19 mouse cellular contexts compared by ENCODE assay signal in the genomic region with DNA sequence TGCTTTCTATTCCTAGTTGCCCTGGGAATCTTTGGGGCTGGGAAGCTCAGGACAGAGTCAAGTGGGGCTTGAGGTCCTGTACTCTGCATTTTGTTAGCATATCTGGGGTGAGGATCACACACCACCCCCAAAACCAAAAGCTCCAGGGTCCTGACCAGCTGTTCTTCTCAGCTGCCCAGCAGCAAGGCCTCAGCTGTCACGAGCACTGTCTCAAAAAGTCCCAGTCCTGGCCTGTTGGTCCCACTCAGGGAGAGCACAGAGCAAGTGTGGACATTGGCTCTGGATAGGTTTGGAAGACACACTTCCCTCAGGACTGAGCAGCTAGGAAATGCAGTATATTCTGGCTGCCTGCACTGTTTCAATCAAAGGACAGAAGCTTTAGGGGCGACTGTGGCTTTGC.
"Had no signal": no experiment of that assay in that cellular context is flagged by ENCODE, and none has a peak within 500 bp of the region (broad histone marks: within the 10 kb centered on the region; RNA-seq: fewer than 3 reads in every experiment).

No protein-coding gene starts in this region.

- H3K4me1 ChIP-seq: lung, embryonic 15.5 days; megakaryocyte, embryonic 14.5 days had no signal

- ATAC-seq: lung, postnatal 0 days; midbrain, embryonic 15.5 days had no signal

- DNase-seq: lung, adult 2 months; lung, postnatal 14 days; lung, postnatal 36 days; retina, postnatal 1 day; right cerebral cortex, adult 18-20 months; right cerebral cortex, postnatal 25 days; right cerebral cortex, postnatal 4 days; spleen, adult 18-20 months; thymus, adult 18-20 months; thymus, postnatal 14 days; thymus, postnatal 36 days had no signal

- H3K4me2 ChIP-seq: lung, embryonic 15.5 days; midbrain, embryonic 12.5 days; midbrain, embryonic 15.5 days; neural tube, embryonic 13.5 days; neural tube, embryonic 15.5 days had no signal

- H3K27ac ChIP-seq: lung, embryonic 15.5 days; macrophage; midbrain, embryonic 12.5 days; midbrain, embryonic 15.5 days; neural tube, embryonic 13.5 days; neural tube, embryonic 15.5 days had no signal

- H3K9me3 ChIP-seq: lung, embryonic 15.5 days; midbrain, embryonic 15.5 days; neural tube, embryonic 13.5 days; neural tube, embryonic 15.5 days had no signal

- H3K36me3 ChIP-seq: lung, embryonic 15.5 days; midbrain, embryonic 12.5 days; midbrain, embryonic 15.5 days; neural tube, embryonic 13.5 days; neural tube, embryonic 15.5 days had no signal

- H3K27me3 ChIP-seq: lung, embryonic 15.5 days had no signal

- H3K4me3 ChIP-seq: lung, embryonic 15.5 days; megakaryocyte, embryonic 14.5 days; midbrain, embryonic 12.5 days; midbrain, embryonic 15.5 days; neural tube, embryonic 13.5 days; neural tube, embryonic 15.5 days had no signal

- H3K9ac ChIP-seq: lung, embryonic 15.5 days; midbrain, embryonic 12.5 days; midbrain, embryonic 15.5 days; neural tube, embryonic 13.5 days; neural tube, embryonic 15.5 days had no signal
